Mouse (Mus musculus) splenic B cell, adult 2 months (primary cell): ENCODE data around the gene Fgb.

ENCODE experiments used
- DNase-seq: peaks from one replicate; pipeline ENCODE4 v3.0.0-alpha.2; 2011; ENCODE audit warnings: low read depth, low spot score
- H3K27me3 ChIP-seq: 2 replicates; pipeline ENCODE4 v1.6.1; 2012; ENCODE audit warnings: mild to moderate bottlenecking, low read length, moderate library complexity, mixed read lengths; ENCODE audit not compliant: control insufficient read depth, poor library complexity, insufficient read depth, severe bottlenecking
- H3K36me3 ChIP-seq: 2 replicates; pipeline ENCODE4 v1.6.1; 2012; ENCODE audit warnings: mild to moderate bottlenecking, low read length, moderate library complexity, mixed read lengths; ENCODE audit not compliant: control insufficient read depth, poor library complexity, insufficient read depth, severe bottlenecking

Fgb gene

DNA sequence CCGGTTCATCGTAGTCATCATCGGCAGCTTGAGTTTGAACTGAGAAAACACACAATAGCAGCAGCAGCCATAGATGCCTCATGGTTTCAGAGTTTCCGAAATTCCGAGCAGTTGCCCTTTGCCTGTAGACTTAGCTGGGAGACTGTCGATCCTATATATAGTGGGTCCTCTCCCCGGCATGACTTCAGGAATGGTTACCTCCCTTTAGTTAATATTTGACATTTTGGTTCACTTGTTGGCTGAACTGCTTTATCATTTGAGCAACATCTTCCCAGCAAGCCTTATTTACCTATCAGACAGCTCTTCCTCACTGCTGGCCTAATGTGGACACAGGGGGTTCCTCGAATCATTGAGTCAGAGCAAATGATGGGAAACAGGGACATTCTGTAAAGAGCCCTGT is at the start of gene Fgb:
Gene Fgb, minus strand, starts transcription at position 184 of the 400 bp plus-strand sequence.
- H3K27me3 ChIP-seq = 0 out of 2 replicates have a peak, but pooled peaks cover 2% of the 10 kb centered on the region
- H3K36me3 ChIP-seq = no peaks in the 10 kb centered on the region
- no peak for DNase-seq

DNA sequence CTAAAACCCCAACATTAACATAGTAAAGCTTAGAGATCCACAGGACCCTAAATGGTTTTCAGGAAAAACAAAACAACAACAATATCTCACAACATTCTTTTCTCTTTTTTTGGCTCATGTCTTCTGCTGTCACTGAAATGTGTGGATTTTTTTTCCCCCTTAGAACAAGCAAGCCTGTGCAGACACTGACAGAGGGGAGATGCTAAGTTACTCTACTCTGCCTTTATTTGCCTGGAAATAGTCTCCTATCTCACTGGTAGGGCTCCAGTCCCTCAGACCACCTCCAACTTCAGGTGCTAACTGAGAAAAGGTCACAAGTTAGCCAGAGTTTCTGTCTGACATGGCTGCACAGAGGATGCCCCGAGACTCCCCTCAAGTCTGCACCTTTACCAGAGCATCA is 49.5 kb upstream of the Fgb start:
- no peak for DNase-seq
- no peaks in the 10 kb centered on the region for H3K36me3 ChIP-seq
- H3K27me3 ChIP-seq = no peaks in the 10 kb centered on the region

DNA sequence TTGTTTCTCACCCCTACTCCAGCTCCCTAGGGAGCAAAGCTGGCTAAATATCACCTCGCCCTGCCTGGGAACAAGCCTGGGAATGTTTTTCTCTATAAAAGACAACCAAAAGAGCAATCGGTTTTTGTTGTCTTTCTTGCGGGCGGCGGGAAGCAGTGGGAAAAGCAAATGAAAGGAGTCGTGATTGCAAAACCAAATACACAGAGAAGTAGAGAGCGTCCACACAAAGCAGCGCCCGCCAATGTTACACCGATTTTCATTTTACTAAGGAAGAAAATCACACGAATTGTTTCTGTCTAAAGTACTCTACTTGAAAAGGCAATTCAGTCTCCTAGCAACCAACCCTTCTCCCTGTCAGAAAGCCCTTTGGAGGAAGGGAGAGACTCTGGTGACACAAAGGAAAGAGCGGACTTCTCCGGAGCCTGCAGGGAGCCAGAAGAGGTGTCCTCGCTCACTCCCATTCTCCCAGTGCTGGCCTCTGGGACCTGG is 48.9 kb upstream of the Fgb start:
- no peak for DNase-seq
- Histone ChIP-seq H3K36me3 (no peaks in the 10 kb centered on the region), H3K27me3 (no peaks in the 10 kb centered on the region)

DNA sequence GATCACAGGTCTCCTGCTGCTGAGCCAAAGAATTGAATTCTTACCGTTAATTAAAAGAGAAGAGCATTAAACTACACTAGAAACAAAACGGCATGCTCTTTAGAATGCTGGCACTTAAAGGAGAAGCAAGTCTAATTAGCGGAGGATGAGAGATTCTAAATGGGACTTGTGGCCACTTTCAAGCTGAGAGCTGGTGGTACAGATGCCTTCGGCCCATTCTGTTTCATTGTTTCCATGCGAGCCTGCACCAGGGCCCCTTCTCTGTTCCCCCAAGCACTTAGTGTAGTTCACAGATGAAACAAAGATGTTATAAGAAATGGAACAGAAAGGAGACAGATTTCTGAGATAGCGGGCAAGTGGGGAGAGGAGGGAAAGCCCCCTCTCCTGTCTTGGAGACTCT is 47.9 kb upstream of the Fgb start:
- no peaks in the 10 kb centered on the region for H3K27me3 ChIP-seq
- no peak for DNase-seq
- no peaks in the 10 kb centered on the region for H3K36me3 ChIP-seq

DNA sequence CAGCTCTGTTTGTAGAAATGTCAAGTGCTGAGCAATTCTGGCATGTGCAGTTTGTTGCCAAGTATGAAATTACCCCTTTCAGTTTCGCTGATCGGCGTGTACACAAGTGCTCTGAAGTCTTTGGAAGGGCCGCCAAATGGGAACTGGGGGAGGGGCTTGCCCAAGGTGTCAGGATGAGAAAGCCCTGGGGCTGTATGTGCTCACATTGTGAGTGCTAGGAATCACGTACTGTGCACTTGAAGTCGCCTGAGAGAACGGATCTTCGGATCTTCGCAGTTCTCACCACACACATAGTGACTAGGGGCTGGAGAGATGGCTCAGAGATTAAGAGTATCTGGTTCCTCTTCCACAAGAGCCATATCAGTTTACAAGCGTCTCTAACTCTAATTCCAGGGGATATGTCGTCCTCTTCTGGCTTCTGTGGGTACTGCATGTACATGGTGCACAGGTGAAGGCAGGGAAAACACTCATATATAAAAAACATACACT is 30.9 kb upstream of the Fgb start:
- Histone ChIP-seq H3K36me3 (no peaks in the 10 kb centered on the region), H3K27me3 (no peaks in the 10 kb centered on the region)
- DNase-seq = peak; percentile 82

DNA sequence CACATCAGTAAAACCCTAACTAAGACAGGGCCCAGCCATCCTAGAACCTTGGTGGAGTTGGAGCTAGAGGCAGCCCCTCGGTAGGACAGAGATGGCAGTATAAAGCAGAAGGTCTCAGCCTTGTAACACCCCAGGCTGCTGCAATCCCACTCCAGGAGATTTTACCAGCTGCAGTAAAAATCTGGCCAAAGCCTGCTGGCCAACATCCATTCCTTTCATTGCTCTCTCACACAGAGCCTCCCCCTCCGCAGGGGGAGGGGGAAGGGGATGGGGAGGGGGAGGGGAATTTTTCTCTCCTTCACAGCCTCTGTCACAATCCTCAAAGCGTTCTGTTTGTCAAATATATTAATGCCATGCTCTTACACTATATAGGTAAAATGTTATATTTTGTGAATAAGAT is 26.9 kb upstream of the Fgb start:
- H3K27me3 ChIP-seq = no peaks in the 10 kb centered on the region
- no peaks in the 10 kb centered on the region for H3K36me3 ChIP-seq
- no peak for DNase-seq

DNA sequence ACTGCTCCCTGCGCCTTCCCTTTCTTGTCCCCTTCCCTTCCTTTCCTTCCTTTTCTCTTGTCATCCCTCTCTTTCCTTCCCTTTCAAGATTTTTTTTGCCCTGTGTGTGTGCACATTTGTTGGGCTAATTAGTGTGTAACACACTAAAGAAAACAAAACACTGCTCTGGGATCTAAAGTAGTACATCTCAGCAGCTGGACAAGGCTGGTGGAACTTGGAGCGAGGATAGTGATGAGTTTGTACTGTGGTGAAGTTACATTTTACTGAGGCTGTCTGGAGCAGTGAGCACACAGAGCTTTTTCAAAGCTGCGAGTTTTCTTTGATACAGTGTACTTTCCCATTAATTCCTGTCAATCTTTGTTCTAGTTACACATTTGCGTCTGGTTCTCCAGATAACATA is 20.6 kb upstream of the Fgb start:
- DNase-seq = no peak
- Histone ChIP-seq H3K27me3 (no peaks in the 10 kb centered on the region), H3K36me3 (peaks cover 10% of the 10 kb centered on the region)

DNA sequence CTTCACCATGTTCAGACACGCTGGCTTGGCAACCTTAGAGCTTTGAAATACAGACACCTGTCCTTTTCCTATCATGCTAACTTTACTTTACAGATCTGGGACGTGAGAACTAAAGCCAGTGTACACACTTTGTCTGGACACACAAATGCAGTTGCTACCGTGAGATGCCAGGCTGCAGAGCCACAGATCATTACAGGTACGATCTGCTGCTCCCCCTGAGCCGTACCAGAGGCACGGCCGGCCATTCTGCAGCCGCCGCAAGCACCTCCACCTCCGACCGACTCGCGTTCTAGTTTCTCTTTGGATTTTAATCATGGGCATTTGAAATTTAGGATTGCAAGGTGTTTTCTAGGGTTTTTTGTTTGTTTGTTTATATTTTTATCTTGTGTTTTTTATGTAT is 19.2 kb upstream of the Fgb start:
- Histone ChIP-seq H3K36me3 (peaks cover 10% of the 10 kb centered on the region), H3K27me3 (no peaks in the 10 kb centered on the region)
- DNase-seq = no peak

DNA sequence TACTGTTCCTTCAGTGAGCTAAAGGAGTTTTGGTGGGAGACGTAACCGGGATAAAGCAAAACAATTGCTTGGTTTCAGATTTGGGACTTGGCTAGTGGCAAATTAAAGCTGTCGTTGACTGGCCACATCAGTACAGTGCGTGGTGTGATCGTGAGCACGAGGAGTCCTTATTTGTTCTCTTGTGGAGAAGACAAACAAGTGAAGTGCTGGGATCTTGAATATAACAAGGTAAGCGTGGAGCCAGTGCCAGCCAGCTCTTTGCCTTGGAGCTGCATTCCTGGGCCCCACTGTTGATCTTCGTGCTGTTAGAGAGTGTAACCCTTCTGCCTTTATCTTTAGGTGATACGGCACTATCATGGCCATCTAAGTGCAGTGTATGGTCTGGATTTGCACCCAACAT is 18.3 kb upstream of the Fgb start:
- Histone ChIP-seq H3K36me3 (peaks cover 10% of the 10 kb centered on the region), H3K27me3 (no peaks in the 10 kb centered on the region)
- DNase-seq = no peak

DNA sequence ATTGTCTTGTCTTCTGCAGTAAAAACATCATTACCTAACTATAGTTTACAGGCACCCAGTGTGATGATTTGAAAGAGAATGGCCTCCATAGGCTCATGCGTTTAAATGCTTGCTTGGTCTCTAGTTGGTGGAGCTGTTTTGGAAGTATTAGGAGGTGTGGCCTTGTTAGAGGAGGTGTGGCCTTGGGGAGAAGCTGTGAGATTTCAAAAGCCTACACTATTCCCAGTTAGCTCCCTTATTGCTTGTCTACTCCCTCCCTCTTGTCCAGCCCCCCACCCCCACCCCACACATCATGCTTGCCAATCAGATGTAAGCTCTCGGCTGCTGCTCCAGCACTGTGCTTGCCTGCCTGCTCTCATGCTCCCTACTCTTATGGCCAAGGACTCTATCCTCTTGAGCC is 7.4 kb upstream of the Fgb start:
- H3K36me3 ChIP-seq = peaks cover 5% of the 10 kb centered on the region
- H3K27me3 ChIP-seq = 0 out of 2 replicates have a peak, but pooled peaks cover 2% of the 10 kb centered on the region
- DNase-seq = no peak

DNA sequence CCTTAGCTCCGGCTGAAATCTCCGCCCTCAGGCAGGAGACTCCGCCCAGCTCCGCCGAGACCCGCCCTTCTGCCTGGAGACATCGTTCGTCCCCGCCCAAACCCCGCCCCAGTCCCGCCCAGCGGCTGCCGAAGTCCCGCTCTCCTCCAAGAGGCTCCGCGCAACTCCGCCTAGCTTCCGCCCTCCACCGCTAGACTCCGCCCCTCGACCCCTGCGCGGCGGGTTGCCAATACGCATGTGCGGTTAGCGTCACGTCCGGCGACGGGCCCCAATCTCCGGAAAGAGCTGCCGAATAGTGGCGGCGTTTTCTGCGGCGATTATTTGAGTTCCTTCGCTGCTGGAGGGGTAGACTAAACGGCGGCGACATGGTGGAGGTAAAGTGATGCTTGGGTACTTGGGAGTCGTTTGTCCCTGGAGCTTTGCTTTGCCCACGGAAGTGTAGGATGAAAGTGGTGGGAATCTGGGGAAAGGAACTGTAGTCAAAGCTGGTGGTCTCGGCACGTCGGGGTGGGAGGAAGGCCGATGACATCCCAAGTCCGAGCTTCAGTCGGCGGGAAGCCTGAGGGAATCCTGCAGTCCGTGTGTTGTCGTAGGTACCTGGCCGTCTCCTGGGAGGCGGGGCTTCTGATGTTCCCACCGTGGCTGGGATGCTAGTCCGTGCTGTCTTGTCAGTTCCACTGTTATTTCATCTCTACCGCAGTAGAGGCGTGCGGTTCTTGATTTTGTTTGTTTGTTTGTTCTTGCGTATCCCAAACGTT is 5.8 kb upstream of the Fgb start, which contains the start of gene Plrg1:
Gene Plrg1, plus strand, starts transcription at position 242 of the 758 bp plus-strand sequence.
- no peaks in the 10 kb centered on the region; the same call in 1 of the 2 replicates for H3K36me3 ChIP-seq
- H3K27me3 ChIP-seq = 0 out of 2 replicates have a peak, but pooled peaks cover 2% of the 10 kb centered on the region
- DNase-seq = peak; percentile 99

DNA sequence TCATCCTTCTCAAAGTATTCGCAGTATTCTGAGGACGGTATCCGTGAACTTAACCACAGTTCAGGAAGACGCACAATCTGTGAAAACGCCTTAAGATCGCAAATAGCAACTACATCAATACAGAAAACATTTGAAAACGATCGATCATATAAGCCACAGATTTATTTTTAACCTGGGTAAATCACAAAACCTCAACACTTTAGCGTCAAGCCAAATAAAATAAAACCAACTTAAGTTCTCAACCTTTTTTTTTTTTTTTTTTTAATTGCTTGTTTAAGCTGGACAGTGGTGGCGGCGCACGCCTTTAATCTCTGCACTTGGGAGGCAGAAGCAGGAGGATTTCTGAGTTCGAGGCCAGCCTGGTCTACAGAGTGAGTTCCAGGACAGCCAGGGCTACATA is 5.1 kb upstream of the Fgb start:
- no peak for DNase-seq
- Histone ChIP-seq H3K27me3 (0 out of 2 replicates have a peak, but pooled peaks cover 2% of the 10 kb centered on the region), H3K36me3 (no peaks in the 10 kb centered on the region; the same call in 1 of the 2 replicates)

DNA sequence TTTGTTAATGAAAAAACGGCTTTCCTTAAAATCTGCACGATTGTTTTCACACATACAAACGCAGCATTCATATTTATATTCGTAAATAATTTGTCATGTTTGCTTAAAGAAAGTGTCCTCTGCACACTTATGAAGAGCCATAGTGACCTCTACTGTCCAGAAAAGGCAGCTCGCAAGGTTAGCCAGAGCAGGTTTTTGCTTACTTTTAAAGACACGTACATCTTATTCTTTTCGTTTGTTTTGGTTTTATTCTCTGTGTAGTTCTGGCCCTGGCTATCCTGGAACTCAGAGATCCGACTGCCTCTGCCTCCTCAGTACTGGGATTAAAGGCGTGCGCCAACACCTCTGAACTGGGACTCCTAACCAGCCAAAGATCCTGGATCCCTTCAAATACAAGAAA is 4.1 kb upstream of the Fgb start:
- Histone ChIP-seq H3K36me3 (no peaks in the 10 kb centered on the region), H3K27me3 (0 out of 2 replicates have a peak, but pooled peaks cover 2% of the 10 kb centered on the region)
- DNase-seq = peak; percentile 70

DNA sequence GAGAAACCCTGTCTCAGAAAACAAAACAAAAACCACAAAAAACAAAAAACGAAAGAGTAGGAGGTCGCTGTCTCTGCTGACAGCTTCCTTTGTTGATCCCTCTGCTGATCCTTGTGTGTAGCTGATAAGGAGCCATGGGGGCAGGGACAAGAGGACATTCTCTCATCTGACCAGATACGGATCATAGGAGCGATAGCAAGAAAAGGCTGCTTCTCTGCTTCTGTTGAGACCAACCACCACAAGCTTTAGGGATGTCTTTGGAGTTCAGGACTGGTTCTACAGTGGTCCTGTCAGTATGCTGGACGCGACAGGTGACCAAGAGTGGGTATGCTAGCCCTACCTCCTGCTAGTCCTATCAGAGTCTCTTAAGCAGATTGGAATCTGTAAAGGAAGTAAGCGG is 3.5 kb upstream of the Fgb start:
- DNase-seq = no peak
- Histone ChIP-seq H3K27me3 (0 out of 2 replicates have a peak, but pooled peaks cover 2% of the 10 kb centered on the region), H3K36me3 (no peaks in the 10 kb centered on the region)

DNA sequence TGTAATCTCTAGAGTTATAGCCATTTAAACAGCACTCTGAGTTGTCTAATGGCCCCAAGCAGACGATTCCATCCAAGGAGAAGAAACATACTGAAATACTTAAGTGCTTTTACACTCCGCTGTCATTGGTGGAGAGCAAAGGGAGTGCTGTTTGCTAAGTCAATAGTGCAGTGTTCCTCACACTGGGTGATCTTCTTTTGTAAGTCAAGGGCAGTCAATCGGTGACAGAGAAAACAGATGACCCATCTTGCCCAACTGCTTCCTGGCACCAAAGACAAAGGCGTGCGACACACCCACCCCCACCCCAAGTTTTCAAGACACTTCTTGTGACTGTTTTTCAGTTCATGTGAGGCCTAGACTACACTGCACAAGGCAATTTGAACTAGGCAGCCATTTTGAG is 2.4 kb upstream of the Fgb start:
- DNase-seq = no peak
- Histone ChIP-seq H3K27me3 (0 out of 2 replicates have a peak, but pooled peaks cover 2% of the 10 kb centered on the region), H3K36me3 (no peaks in the 10 kb centered on the region)
